Mouse (Mus musculus) CD4-positive, CD25-positive, alpha-beta regulatory T cell, adult 4 months (primary cell): Measurements from ENCODE around the gene Lingo4. TPM values are rescaled to one million over a fixed set of nuclear protein-coding genes. Genes with fewer than 3 reads are reported as not detected.
A peak's percentile ranks its signal among the peaks of the same experiment; 100 is the strongest.

Experiments used
- ATAC-seq: one replicate; pipeline ENCODE4 v1.8.0; 2017
- polyA plus RNA-seq, 2 experiments: library from polyadenylated mRNA; unstranded; fragments of 100-300 nt; shearing (Covaris generic); gene quantifications; one replicate each; pipeline ENCODE4 v1.2.1; 2017

The Lingo4 gene
- under 1 TPM; 0.40 to 0.48 TPM for polyA plus RNA-seq

GRCm38 (mm10) chr3:94398217-94398616, at the start of gene Lingo4:
Gene Lingo4 (plus strand): TSS chr3:94398517.
- no peak for ATAC-seq

- ATAC-seq, result no peak
Measured at GRCm38 (mm10) chr3:94360812-94361211, 37.5 kb upstream of the Lingo4 start.

GRCm38 (mm10) chr3:94362138-94362537, 36.2 kb upstream of the Lingo4 start, which contains the start of gene C2cd4d:
Gene C2cd4d (plus strand): TSS chr3:94362438.
- ATAC-seq, result no peak

GRCm38 (mm10) chr3:94363291-94364153, 34.8 kb upstream of the Lingo4 start:
- ATAC-seq, result no peak

GRCm38 (mm10) chr3:94364154-94364526, 34.2 kb upstream of the Lingo4 start:
- ATAC-seq, result no peak

GRCm38 (mm10) chr3:94366761-94367160, 31.6 kb upstream of the Lingo4 start:
- peak; percentile 90 for ATAC-seq

GRCm38 (mm10) chr3:94367511-94367910, 30.8 kb upstream of the Lingo4 start:
- ATAC-seq, result no peak

- peak; percentile 11 for ATAC-seq
Measured at GRCm38 (mm10) chr3:94368631-94369030, 29.7 kb upstream of the Lingo4 start.

- no peak for ATAC-seq
Measured at GRCm38 (mm10) chr3:94369709-94370108, 28.6 kb upstream of the Lingo4 start.

GRCm38 (mm10) chr3:94371637-94372036, 26.7 kb upstream of the Lingo4 start:
- ATAC-seq, result no peak

GRCm38 (mm10) chr3:94372038-94372437, 26.3 kb upstream of the Lingo4 start:
- ATAC-seq, result no peak

GRCm38 (mm10) chr3:94372641-94373040, 25.7 kb upstream of the Lingo4 start, which contains the start of gene Rorc:
Gene Rorc (plus strand): TSS chr3:94372794.
- no peak for ATAC-seq

GRCm38 (mm10) chr3:94373090-94373489, 25.2 kb upstream of the Lingo4 start:
- no peak for ATAC-seq

GRCm38 (mm10) chr3:94373597-94374011, 24.7 kb upstream of the Lingo4 start:
- no peak for ATAC-seq

GRCm38 (mm10) chr3:94374636-94375035, 23.7 kb upstream of the Lingo4 start:
- no peak for ATAC-seq

- no peak for ATAC-seq
Measured at GRCm38 (mm10) chr3:94375146-94375545, 23.2 kb upstream of the Lingo4 start.

- no peak for ATAC-seq
Measured at GRCm38 (mm10) chr3:94375861-94376260, 22.5 kb upstream of the Lingo4 start.

GRCm38 (mm10) chr3:94377028-94377923, 21.0 kb upstream of the Lingo4 start:
- peak; percentile 11 for ATAC-seq

GRCm38 (mm10) chr3:94379831-94380510, 18.3 kb upstream of the Lingo4 start:
- peak; percentile 72 for ATAC-seq

GRCm38 (mm10) chr3:94382308-94382707, 16.0 kb upstream of the Lingo4 start:
- no peak for ATAC-seq

- ATAC-seq, result no peak
Measured at GRCm38 (mm10) chr3:94383476-94383875, 14.8 kb upstream of the Lingo4 start.

GRCm38 (mm10) chr3:94386671-94387070, 11.6 kb upstream of the Lingo4 start:
- ATAC-seq, result no peak

GRCm38 (mm10) chr3:94387391-94387790, 10.9 kb upstream of the Lingo4 start:
- no peak for ATAC-seq
